Mouse (Mus musculus): ENCODE data around the gene A930004D18Rik.

Gene A930004D18Rik

DNA sequence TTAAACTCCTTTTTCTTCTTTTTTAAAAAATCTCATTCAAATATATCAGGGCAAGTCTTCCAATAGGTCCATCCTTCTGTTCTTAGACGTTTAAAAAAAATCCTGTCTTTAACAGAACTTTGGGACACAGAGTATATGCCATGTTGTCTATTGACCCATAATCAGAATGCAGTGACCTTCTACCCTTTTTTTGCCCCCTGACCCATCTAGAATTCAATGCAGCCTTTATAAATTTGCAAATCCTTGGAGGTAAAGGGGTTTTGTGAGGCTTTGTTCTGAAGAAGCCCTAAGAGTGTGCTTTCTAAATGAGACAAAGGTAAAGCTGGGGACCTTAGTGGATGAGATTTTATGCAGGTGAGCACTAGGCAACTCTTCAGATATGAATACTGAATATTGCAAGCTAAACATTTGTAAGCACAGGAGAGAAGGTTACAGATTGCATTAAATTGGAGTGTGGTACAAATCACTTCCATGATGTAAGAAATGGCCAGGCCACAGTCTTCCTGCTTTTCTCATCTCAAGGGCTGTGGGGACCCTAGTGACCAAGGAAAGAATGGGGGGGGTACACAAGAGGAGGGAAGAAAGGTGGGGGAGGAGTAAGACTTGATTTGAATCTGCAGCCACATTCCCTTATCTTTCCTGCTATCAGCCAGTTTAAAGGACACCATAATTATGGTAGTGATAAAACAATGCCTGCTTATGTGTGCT lies 15.9 kb upstream of the A930004D18Rik start:
- DNase-seq (ENCODE audit: low read depth): no peak

DNA sequence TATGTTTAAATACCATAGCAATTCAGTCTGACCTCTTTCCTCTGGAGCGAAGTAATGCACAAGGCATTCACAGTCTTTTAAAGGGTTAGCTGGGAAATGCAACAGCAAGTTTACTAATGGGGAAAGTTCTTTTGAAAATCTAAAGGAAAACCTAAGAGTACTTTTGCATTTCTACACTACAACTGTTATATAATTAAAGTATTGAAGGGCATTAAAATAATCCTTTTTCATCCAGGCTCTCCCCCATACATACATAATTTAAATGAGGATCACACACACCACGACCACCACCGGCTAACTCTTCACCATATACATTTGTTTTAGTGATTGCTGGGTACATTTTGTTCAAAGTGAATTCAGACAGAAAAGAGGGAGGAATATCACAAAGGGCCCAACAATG lies 15.0 kb upstream of the A930004D18Rik start:
- DNase-seq (ENCODE audit: low read depth): no peak

DNA sequence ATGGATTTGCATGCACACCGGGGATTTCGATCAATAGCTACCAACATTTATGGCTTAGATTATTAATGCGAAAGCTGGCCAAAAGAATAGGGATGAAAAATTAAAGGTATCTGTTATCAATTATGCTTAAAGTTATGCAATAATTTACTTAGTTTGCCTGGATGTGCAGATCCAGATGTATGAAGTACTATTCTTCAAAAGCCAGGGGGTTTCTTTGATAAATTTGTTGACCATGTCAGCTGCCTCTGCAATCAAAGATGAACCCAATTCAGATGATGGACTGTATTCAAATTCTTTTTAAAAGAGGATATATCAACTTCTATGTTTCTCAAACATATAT lies 14.3 kb upstream of the A930004D18Rik start:
- no peak for DNase-seq (ENCODE audit: low read depth)

DNA sequence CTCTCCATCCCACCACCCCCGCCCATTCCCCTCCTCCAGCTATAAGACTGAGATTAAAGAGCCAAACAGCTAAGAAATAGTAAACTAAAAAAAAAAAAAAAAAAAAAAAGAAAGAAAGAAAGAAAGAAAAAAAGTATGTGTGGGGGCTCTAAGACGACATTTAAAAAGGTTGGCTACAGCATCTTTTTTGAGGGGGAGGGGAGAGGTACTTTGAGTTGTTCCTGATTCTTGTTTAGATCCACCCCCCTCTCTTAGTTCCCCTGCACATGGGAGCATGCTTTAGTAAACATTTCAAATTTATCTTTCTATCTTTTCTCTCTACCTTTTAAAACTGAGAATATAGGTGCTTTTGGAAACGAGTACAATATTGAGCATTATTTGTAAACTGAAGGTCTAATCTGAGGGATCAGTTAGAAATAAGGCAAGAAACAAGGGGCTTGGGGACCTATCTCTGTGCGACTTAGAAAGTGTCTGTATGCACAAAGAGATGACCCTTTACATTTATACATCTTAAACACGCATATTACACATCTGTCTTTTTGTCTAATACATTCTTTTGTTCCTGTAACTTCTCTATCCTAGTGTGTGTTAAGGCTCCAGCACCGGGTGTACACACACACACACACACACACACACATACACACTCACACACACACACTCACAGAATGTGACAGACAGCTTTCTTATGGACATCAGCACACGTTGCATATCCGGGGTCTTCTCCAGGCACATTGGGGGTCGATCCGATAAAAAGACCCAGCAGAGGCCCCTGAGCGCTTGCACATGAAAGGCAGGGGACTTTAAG lies 13.7 kb upstream of the A930004D18Rik start:
- DNase-seq (ENCODE audit: low read depth): no peak

DNA sequence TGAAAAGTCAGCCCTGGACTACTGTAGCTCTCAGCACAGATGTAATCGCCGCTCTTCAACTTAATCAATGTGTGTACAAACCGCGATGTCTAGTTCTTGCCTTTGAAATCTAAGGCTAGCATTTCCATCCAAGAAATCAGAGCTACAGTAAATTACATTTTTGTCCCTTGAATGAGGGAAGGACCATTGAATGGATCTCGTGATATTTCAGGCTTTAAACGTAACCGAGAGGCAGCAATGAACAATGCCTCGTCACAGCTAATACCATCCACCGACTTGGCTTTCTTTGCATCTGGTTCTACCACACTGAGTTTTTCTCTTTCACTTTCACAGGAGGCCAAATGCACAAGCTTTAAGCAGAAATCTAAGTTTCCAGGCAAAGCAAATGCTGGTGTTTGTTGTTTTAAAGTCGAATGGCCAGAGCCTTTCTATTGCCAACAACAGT lies 13.0 kb upstream of the A930004D18Rik start:
- peak; percentile 38 for DNase-seq (ENCODE audit: low read depth)

DNA sequence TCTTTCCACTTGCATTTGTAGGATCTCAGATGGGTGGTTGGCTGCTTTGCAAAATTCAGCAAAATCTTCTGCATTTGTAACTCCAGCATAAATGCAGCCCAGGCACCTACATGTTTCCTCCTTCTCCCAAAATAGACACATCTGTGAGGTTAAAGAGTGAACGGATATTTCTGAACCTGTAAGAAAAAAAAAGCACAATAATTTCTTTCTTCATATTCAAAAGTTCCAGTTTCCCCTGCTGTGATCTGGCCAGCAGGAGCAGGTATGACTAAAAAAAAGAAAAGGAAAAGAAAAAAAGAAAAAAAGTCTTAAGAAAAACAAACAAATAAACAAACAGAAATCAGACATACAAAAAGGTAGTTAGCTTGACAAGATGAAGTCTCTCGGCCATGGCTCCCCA lies 12.5 kb upstream of the A930004D18Rik start:
- no peak for DNase-seq (ENCODE audit: low read depth)

DNA sequence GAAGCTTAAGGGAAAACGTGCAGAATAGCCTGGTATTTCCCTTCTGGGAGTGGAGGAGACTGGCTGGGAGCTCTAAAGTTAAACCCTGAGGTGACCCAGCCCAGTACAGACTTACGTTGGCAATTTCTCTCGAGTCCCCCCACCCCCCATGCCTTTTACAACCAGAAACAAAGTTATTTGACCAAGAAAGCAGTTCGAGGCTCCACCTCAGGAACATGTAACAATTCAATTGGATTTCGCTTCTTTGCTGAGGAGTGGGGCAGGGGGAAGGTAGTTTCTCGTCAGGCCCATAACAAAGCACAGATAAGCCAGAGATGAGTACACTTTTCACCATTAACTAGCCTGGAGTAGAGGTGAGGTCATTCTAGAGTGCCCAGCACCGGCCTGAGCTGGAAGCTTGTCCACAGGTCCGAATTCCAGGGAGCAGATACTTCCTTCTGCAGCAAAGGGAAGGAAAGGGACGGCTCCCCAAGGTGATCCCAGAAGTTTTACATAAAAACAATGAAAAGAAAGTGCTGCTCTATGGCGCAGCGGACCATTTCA lies 11.8 kb upstream of the A930004D18Rik start:
- no peak for DNase-seq (ENCODE audit: low read depth)

DNA sequence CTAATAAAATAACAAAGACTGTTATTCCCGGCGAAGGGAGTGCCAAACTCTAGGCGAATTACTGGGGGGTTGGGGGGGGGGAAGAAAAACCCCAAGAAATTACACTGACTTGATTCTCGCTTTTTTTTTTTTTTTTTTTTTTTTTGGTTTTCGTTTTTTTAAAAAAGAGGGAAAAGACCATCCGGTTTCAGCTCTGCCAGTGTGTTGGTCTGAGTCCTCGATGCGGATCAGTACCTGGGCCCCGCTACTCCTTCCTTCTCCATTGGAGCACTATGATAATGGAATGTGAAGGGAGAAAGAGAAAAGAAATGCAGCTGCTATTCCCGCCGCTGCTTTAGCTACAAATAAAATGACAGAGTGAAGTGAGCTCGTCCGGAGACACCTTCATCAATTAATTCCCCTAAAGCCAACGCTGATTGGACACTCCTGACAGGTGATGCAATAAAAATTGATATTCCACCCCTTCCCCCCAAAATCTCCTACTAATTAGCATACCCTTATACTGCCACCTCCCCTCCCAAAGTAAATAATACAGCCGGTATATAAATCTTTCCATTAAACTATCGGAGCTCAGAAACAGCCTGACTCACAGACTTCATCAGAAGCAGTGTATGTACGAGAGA lies 11.0 kb upstream of the A930004D18Rik start, which contains the start of gene Skida1:
Gene Skida1, minus strand, starts transcription at position 599 of the 623 bp plus-strand sequence.
- no peak for DNase-seq (ENCODE audit: low read depth)

DNA sequence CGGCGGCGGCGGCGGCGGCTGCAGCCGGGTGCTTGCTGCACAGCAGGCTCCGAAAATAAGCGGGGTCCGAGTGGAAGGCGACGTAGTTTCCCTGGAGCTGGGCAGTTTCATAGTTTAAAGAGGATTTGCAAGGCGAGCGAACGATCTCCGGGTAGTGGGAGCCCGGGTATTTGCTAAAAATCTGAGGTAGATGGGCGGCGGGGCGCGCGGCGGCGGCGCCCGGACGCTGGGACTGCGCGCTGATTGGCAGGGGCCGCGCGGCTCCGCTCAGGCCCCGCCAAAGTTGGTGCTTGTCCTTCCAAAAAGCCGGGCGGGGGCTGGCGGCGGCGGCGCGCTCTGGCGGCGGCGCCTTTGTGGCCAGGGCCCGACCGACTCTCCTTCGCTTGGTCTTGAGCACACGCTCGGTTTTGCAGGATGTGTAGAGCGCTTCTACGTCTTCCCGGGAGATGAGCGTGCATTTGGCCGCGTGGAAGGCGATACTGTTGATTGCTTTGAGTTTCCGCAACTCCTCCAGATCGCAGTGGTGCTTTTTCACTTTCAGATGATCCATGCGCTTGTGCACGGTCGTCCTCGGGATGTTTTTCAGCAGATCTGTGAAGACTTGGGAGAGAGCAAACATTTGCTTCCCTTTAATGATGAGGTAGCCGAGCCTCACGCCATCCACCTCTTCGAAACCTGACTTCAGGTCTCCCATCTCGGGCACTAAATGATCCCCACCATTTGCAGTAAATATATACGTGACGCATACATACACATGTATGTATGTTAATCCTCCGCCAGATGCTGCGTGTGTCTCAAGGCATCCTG lies 10.3 kb upstream of the A930004D18Rik start:
- peak; percentile 85 for DNase-seq (ENCODE audit: low read depth)

DNA sequence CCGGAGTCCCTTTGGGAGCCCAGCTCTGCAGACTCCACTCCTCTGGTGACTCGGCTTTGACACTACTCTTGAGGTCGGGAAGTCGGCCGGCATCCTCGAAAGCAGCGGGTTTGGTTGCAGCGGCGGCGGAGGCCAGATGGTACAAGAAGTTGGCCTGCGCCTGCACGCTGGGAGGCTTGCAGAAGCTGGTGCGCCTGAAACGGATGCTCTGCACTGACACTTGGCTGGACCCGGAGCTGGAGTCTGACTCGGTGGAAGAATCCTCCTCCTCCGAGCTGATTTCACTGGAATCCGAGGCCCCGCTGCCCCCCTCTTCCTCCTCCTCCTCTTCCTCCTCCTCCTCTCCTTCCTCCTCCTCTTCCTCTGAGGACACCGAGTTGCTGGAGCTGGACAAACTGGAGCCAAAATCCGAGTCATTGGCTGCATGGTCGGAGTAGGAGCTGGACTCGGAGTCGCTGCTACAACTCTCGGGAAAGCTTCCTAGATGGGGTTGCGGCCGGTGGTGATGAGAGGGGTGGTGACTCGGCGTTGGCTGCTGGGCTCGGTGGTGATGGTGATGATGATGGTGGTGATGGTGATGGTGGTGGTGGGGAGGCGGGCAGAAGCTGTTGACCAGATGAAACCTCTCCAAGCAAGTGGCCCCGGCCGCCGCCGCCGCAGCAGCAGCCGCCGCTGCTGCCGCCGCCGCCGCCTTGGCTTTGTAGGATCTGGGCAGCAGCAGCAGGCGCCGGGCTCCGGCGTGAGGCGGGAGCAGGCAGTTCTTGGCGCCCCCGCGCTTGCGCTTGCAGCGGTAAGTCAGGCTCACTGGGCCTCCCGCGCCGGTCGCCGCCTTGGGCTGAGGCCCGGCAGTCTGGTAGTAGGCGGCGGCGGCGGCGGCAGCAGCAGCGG lies 9.5 kb upstream of the A930004D18Rik start:
- peak; percentile 81 for DNase-seq (ENCODE audit: low read depth)

DNA sequence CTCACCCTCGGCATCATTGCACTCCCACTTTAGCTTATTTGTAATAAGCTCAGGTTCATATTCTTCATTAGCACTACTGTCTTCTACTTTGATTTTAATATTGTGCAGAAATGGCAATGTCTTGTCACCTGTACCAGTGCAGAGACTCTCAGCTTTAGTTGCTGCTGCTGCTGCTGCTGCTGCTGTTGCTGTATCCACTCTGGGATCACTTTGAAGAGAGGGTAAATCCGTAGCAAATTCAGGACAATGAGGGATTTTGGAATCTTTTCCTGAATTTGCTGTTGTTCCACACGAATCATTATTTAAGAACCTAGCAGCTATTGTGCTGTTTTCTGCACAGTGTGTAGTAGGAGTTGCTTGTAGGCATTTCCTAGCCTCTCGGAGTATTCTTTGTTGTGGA lies 8.6 kb upstream of the A930004D18Rik start:
- no peak for DNase-seq (ENCODE audit: low read depth)

DNA sequence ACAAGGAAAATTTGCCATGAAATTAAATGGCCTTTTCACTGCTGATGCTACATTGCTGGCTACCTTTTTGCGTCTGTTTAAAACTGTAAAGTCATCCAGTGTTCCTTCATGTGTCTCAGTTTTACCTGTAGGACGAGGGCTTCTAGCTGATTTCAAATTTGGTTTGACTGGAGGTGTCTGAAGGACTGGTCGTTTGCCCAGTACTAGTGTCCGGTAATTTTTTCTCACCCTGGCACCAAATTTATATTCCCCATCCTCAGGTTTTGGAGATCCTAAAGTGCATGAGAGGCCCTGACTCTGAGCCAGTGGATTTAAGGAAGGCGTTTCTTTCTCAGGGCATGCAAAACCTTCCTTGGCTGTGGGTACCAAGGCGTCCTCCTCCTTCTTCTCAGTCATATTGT lies 8.2 kb upstream of the A930004D18Rik start:
- DNase-seq (ENCODE audit: low read depth): no peak

DNA sequence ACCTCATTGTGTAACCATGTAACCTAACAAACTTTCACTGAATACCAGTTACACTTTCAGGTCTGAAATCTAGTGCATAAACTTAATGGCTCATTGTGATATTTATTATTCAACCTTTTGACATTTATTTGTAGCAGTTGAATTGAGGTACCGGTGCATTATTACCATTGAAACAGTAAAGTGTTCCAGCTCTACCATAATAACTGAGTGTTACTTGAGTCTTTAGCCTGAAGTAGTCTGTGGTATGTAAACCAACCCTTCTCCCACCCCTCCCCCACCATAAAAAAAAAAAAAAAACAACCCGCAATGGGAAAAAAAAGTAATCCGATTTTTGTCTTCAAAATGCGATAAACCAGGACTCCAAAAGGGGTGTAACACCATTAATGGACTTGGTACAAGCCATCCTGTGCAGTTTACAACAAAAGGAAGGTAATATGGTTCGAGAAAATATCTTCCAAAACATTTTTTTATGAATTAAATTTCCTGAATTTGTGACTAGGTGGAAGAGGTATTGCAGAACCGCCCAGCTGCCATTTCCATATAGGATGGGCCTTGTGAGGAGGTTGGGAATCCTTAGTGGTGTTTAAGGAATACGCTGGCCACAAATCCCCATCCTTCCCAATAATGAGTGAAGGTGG lies 7.7 kb upstream of the A930004D18Rik start:
- DNase-seq (ENCODE audit: low read depth): no peak

DNA sequence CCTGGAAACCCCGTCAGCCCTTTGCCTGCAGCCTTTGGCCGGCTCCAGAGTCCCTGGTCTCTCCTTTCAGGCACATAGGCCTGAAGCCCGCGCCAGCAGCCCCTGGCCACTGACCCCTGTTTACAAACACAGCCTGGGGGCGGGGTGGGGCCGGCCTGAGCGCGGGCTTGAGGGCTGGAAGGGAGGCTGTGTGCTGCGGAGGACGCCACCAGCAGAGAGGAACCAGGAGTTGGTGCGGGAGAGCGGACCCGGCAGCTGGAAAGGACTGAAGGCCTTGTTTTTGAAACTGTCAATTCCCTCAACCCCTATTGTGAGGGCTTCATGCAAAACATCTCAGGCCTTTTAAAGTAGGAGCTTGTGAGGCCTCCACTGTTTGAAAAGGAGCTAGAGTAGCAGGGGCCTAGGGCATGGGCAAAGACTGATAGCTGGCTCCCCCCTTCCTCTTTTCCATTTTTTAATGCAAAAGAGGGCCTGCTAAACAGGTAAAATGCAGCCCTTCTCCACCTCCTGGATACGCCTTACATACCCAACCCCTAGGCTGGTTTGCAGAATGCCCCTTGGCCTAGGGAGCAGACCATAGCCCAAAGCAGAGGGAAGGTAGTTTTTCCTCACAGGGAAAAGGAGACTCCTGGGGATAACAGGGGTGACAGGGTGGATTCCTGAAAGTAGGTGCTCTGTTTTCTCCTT lies 3.8 kb upstream of the A930004D18Rik start:
- DNase-seq (ENCODE audit: low read depth): no peak

DNA sequence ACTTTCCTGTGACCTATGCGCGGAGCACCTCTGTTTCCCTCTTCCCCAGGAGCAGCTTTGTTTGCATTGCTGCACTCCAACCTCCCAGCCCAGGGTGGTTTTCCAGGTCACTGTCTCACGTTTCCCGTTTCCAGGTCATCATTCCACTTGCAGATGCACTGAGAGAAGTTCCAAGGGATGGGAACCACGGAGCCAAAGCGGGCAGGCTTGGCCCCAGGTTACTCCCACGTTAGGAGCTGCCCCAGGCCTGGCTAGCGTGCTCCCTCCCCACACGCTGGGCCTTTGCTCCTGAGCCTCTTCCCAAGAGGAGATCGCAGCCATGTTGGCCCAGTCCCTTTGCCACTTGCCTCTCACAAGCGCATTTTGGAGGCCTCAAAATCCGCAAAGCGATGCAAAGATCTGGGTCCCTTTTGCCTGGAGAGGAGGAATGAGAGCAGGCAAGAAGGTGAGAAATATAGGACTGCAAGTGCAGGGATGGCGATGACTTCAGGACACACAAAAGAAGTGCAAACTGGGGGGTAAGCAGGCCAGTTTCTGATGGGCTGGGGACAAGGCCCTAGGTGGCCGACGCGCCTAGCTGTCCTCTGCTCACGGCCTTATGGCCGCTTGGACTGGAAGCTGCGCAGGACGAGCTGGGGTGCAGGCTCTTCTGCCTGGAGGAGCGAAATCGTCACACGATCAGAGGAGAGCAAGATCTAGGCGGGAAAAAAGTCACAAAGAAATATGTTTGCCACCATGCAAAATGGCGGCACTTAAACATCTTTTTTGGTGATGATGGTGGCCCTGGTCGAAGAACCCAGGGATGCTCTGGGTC lies 3.0 kb upstream of the A930004D18Rik start:
- no peak for DNase-seq (ENCODE audit: low read depth)

DNA sequence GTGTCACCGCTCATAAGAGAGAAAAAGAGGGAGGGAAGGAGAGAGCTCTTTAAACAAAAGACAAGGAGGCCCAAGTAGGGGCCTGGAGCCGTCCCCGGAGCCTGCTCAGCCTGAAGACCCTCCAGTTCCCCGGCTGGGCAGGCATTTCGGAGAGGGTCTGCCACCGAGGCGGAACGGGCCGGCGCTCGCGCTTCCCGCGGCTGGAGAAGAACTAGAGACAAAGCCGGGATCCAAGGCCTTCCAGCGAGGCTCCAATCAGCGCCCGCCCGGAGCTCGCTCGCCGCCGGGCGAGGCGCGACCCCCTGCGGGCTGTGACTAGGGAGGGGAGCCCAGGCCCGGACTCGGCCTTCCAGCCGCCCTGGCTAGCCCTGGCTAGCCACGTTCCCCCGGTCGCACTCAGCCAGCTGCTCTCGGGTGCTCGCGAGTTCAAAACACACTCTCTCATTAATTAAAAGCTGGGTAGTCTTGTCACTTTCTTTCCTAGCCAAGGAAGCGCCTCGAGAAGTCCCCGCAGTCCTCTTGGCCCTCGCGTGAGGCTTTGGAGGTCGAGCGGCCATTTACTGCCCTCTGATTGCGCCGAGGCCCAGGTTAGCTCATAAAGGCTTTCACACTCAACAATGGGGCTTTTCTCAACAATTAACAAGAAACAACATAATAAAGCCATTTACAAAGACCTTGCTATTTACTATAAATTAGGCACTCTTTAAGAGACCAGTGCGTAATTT lies 2.2 kb upstream of the A930004D18Rik start:
- DNase-seq (ENCODE audit: low read depth): no peak

DNA sequence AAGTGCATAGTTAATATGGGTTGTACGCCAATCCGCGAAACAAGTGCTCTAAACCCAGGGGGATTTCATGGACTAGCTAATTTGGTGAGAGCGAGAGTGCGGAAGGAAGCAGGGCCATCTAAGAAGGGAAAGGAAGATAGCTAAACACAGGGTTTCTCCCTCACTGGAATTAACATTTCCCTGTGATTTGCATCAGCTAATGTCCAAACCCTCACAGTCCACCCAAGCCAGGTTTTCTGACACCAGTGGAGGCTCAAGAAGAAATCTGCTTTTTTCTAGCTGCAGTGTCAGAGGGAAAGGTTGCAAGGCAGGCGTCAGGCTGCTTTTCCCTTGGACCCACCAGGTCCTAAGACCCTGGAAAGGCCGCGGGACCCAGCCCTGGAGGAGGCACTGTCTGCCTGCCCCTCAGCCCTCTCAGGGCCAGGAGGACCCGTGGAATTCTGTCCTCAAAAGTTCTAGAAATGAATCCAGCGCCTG lies 1.4 kb upstream of the A930004D18Rik start:
- DNase-seq (ENCODE audit: low read depth): no peak

DNA sequence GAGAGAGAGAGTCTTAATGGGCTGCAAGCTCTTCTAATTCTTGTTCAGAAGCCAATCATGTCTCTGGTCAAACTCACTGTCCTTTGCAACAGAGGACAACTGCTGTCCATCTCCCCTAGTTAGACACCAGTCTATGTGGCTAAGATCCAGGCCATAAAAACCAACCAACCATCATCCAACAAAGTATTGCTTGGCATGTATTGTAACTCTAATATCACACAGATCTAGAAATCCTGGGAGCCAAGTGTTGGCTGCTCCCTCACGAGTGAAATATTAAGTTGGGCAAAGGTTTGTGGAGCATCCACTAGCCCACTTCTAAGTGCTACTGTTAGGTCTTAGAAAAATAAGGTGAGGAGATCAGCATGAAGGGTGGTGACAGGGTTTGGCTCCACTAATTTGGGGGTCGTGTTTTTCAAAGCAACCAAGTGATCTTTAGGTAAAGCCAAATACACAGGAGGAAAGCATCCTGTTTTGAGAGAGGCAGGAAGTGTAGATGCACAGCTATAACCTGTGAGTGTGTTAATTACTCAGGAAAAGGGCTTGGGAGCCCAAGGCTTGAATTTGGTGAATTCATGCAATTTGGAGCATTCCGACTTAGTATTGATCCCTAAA lies 710 bp upstream of the A930004D18Rik start:
- no peak for DNase-seq (ENCODE audit: low read depth)
